Mouse (Mus musculus) ovary, postnatal 10 days (tissue): ENCODE data around the gene Mag.
"Not testable (repeated sequence)": the region's sequence is repeated elsewhere in the genome, so short reads cannot be mapped to it uniquely, and the experiment has no call there.

Experiments
- DNase-seq: peaks from one replicate; pipeline ENCODE4 v3.0.0; 2022; ENCODE audit warnings: low spot score

Mag gene

DNA sequence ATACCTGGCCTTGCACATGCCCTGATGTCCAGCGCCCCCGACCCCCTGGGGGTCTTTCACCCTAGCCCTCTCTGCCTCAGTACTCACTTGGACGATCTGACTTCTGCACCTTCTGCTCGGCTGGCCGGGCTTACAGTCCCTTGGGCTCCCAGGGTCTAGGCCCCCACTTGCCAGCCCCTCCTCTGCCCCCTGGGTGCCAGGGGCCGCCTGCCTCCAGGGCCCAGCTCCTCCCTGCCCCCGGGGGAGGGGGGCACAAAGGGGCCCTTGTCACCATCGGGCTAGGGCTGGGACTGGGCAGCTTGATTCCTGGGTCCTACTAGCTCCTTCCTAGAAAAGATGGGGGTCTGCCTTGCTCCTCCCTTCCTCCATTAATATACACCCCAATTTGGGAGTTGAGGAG, at the start of gene Mag:
Gene Mag, minus strand, starts transcription at position 142 of the 400 bp plus-strand sequence.
- no peak for DNase-seq

DNA sequence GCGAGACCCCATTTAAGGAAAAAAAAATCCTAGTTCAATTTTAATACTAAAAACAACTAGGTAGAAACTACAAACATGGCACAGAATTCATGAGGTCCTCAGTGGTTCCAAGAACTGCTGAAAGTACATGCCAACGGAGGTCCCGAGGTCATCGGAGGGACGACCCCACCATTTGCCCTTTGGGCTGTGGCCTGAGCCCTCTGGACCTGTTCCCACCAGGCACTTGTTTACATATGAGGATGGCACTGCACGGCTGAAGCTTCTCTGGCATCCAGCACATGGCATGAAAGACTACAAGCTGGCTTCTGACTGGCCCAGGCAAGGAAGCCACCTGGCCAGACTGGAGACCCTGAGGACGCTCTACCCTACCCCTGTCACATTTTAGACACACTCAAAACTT, 49.7 kb upstream of the Mag start:
- DNase-seq = no peak

DNA sequence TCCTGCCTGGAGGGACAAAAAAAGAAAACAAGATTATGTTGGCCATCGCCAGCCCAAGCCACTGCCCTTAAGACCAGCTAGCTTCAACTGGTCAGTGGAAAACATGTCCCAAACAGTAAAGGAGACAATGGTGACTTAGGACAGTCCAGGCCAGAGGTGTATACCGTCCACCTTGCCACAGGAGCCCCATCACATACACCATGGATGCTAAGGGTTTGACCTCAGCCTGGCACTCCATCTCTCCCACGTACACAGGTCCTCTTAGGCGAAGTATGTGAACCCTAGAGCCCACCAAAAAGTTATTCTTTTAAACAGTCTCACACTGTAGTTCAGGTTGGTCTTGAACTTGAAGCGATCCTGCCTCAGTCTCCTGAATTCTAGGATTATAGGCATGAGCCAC, 48.2 kb upstream of the Mag start:
- no peak for DNase-seq

DNA sequence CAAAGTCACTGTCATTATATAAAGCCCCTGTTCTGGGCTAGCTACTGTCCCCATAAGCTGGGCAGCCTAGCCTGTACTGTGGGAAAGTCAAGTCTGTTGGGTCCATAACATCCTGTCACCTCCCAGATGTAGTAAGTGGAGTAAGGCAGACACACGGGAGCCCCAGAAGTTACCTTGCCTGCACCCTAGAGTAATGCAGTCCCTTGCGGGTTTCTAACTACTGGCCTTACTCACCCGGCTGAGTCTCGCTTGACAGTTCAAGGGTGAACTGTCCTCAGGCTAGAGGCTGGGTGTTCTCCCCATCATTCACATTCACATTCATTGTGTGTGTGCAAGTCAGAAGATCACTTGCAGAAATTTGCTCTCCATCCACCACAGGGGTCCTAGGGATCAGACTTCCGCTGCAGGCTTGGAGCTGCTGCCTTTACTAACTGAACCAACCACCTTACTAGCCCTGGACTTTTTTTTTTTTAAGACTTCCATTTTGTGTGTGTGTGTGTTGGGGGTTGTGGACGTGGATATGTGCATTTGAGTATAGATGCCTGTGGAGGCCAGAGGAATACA, 45.2 kb upstream of the Mag start:
- no peak for DNase-seq

DNA sequence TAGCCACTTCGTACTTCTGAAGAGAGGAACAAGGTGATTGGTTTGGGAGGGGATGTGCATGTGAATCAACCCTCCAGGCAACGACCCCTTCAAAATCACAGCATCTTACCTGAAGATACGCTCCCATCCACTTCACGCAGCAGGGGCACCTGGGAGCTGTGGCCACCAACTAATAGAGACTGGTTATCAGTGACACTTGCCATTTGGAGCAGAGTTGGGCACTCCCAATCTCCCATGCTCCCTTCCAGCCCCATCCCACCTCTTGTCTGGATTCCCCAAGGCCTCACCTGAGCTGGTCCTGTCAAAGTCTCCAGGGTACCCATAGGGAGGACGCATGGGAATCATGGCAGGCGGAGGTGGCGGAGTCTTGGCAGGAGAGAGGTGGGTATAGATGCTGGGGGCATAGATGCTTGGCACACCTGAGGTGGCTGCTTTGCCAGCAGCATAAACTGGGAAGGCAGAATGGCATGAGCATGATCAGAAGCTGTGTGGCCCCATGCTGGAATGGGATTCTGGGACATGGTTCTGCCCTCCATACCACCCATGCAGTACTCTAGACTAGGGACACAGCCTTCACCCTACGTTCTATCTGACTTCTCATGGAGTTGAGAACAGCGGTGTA, 44.3 kb upstream of the Mag start:
- DNase-seq = no peak

DNA sequence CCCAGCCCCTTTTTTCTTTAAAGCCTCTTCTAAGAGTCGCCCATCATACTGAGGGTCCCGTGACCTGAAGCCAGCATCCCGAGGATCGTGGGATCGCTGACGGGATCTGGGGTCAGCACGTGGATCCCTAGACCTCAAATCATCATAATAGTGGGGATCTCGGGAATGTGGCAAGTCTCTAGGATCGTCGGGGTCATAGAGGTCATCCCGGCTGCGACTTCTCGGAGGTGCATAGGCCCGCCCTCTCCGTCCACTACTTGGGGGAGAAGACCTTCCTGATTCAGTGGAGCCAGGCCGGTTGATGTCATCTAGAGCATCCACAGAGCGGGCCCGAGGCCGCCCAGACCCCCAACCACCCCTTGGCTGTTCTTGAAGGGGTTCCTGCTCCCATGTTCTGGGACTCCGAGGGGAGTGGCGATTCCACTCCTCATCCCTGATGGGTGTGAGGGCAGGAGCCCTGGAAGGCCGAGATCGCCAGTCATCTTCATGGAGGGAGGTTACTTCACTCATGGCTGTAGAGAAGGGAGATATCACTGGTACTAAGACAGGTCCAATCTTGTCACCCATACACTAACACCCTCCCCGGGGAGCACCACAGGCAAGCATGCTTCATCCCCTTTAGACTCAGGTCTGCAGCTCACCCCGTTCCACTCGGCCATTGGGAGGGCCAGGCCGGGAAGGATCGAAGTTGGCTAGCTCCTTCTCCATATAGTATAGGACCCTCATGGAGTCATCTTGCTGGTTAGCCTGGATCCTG, 43.6 kb upstream of the Mag start:
- DNase-seq = no peak

DNA sequence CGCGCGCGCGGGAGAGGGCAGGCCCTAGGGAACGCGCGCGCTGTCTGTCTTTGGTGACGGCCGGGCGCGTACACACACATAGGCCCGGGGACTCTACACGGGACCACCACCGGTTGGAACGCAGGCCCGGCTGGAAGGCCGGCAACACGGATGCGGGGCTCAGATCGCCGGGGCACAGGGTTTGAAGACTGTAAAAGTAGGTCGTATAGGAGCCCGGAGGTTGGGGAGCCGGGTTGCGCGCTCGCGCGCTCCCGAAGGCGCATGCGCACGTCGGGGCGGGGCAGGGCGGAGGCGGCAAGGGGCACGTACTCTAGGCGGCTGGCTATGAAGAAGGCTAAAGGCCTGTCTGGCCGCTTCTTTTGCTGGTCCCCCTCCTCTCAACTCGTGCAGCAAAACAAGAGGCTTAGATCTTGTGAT, 42.7 kb upstream of the Mag start:
- DNase-seq = peak; percentile 94

DNA sequence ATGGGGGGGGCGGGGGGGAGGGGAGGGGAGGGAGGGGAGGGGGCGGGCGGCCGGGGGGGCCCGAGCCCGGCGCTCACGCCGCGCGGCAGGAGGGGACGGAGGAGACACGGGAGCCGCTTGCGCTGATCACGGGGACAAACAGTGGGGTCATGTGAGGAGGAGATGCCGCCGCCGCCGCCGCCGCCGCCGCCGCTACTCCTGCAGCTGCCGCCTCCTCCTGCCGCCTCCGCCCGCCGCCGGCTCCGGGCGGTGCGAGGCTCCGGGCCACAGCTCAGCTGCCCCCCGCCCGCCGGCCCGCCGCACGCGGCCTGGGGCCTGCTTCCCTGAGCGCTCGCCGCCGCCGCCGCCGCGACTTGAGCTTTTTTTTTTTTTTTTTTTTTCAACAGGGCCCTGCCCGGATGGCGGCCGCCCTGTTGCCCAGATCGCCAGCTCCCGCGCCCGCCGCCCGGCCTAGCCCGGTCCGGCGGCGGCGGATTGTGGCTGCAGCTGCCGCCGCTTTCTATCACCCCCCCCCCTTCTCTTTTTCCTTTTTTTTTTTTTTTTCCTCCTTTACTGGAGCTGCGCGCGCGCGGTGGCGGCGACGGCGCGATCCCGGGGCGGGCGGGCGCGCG, 42.2 kb upstream of the Mag start, which contains the start of gene Usf2:
Gene Usf2, minus strand, starts transcription at position 48 of the 611 bp plus-strand sequence.
- no peak for DNase-seq

DNA sequence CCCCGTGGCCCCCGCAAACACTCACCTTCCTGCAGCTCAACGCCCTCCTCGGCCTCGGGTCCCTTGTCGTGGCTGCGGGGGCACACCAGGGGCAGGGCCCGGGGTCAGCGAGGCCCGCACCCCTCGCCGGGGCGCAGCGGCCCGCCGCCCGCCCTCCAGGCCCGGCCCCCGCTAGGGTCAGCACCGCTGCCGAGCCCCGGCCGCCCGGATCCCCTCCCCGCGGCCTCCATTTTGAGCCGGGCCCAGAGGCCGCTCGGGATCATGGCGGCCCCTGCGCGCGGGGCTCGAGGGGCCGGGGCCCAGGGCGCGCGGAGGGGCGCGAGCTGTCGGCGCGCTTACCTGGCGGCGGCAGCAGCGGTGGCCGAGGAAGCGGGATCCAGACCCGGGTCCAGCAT, 41.7 kb upstream of the Mag start:
- DNase-seq = no peak

DNA sequence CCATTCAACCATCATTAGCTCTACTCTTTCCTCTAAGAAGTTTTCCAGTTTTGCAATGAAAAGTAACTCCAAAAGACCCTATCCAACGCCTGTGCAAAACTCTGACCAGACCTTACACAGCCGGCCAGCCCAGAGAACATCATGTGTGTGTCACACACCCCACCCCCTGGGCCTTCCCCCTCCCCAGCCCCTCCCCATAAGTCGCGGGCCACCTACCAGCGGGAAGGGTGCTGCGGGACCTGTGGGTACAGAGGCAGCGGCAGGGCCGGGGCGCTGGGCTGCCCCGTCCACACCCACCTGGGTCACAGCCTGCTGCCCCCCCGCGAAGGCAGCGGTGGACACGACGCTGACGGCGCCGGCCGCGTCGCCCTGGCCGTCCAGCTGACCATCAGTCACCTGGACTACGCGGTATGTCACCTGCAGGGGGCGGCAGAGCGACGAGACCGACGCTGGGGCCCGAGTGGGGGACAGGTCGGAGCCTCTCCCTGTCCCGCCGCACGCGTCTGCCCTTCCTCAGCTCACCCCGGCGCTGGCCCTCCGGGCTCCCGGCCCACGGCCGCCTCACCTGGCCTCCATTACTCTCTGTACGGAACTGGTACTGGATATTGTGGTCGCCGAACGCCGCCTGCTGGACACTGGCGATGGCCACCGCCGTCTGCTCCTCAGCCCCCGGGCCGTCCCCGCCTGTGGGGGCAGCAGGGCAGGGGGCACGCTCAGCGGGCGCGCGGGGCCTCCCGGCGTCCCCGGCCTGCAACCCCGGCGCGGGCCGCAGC, 41.1 kb upstream of the Mag start:
- peak; percentile 82 for DNase-seq

DNA sequence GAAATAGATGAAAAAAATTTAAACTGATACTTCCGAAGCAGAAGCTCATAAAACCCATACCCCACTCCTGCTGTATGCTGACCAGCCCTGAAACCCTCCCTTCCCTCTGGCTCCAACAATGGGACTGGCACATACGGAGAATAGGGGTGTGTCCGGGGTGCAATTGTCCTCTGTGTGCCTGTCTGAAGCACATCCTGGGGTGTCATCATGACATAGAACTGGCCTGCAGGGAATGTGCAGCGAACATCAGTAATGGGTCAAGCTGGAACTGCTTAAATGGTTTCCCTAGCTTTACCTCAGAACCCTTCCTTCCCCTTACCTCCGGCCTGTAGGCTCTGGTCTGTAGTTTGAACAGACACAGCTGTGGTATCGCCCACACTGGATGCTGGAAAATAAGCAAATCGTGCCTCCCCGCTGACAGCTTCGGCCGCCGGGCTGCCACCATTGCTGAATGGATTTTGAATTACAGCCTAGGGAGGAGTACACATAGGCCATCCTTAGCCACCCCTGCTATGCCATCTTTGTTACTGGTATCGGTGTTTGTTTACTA, 40.4 kb upstream of the Mag start:
- no peak for DNase-seq

DNA sequence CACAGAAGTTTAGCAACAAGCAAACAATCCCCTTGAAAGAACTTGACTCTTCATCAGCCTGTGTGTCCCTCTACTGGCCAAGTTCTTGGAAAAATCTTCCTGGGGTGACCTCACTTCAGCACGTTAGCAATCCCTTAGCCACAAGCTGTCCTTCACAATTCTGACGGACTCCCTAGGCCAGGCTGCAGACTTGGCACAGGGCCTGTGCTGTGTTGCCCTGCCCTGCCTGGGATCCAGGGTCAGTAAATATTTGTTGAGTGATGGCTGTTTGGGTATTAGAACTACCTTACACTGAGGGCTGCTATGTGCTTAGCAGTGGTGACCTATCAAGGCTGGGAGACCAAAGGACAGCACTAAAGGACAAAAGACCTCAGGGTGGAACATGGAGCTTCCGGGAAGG, 39.4 kb upstream of the Mag start:
- DNase-seq = no peak

DNA sequence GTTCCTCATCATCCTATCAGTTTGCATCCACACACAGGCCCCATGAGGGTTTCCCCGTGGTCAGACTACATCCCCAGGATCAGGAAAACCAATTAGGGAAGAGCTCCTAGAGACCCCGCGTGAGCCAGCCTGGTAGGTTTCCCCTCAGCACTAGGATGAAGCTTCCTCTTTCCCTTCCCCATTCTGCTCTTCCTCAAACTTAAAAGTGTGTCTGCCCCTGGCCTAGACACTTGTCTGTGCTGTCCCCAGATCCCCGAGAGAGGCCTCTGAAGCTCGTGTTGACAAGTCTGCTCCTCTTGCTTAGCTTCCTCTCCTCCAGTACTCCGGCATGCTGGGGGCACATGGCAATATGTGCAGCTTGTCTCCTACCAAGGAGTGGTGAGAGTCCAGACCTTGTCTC, 38.8 kb upstream of the Mag start:
- no peak for DNase-seq

DNA sequence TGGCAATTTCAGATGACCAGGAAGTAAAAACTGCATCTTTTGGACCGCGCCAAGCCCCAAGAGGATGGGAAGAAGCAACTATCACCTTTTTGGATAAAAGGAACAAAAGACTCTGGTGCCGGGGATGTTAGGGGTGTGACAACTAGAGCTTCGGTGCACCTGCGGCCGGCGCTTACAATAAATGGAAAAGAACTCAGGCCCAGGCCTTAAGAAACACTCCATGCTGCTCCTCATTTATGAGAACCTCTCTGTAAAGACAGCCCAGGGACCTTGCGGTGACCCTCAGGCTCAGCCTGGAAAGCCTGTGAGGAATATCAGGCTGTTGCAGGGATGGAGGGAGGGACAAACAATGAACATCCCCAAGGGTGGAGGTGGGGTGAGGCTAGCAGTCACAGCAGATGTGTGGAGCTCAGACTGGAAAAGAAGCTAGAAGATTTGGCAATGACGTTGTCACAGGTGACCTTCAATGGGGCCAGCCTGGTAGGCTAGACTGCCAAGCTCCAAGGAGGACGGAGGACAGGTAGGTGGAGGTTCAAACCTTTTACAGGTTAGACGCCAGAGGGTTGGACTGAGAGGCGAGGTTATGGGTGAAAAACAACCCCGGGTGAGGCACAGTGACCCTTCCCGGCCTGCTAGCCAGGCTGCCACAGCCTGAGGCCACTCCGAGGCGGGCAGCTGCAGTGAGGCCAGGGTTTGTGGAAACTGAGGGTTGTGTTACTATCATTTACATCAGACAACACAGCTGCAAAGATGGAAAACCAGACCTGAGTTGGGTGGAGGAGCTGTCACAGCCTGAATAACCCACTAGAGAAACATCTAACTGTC, 38.0 kb upstream of the Mag start:
- DNase-seq = no peak

DNA sequence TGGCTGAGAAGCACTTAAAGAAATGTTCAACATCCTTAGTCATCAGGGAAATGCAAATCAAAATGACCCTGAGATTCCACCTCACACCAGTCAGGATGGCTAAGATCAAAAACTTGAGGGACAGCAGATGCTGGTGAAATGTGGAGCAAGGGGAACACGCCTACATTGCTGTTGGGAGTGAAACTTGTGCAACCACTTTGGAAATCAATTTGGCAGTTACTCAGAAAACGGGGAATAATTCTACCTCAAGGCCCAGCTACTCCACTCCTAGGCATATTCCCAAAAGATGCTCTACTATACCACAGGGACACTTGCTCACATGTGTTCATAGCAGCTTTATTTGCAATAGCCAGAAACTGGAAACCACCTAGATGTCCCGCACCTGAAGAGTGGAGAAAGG, 35.2 kb upstream of the Mag start:
- not testable (repeated sequence) for DNase-seq

DNA sequence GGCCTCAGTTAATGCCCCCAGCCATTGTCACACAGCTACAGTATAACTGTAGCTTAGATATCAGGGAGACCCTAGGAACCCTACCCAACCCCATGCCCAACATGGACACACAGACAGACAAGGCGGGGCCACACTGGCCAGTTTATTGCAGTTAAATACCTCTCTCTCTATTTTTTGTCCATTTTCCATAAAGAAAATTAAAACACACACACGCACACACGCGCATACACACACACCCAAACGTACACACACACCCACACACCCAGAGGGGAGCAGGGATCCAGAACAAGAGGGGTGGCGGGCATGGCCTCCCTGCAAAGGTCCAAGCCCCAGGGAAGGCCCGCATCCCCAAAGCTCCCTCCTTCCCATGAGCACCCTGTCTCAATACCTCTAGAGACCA, 31.2 kb upstream of the Mag start:
- no peak for DNase-seq

DNA sequence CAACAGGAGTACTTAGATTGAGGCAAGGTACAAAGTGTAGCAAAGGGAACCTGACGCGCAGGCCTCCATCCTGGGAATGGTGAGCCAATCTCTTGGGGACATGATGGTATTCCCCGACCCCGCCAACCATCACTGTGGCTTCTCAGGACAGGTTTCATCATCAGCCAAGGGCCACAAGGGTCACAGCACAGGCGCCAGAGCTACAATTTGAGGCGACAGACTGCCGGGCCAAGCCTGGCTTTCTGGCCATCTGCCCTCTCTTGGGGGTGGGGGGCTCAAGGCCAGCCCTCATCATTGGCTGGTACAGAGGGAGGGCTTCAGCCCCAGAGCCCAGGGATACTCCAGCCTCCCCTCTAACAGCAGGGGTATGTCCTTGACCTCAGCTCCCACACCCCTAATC, 30.8 kb upstream of the Mag start:
- not testable (repeated sequence) for DNase-seq

DNA sequence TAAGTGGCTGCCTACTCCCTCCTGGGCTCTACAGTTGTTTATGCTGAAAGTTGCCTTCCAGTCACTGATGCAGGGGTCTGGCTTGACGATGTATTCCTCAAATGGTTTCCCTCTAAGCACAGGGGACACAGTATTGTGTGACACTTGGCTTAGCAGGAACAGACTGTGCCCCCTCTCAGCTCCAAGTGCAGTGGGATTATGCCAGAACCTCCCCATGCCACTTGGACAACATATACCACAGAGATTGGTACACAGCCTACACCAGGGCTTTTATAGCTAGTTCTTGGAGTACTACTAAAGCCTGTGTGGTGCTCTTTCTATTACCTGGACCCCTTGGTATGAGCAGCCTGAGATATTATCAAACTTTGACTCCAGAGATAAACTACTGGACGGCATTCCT, 30.0 kb upstream of the Mag start:
- not testable (repeated sequence) for DNase-seq

DNA sequence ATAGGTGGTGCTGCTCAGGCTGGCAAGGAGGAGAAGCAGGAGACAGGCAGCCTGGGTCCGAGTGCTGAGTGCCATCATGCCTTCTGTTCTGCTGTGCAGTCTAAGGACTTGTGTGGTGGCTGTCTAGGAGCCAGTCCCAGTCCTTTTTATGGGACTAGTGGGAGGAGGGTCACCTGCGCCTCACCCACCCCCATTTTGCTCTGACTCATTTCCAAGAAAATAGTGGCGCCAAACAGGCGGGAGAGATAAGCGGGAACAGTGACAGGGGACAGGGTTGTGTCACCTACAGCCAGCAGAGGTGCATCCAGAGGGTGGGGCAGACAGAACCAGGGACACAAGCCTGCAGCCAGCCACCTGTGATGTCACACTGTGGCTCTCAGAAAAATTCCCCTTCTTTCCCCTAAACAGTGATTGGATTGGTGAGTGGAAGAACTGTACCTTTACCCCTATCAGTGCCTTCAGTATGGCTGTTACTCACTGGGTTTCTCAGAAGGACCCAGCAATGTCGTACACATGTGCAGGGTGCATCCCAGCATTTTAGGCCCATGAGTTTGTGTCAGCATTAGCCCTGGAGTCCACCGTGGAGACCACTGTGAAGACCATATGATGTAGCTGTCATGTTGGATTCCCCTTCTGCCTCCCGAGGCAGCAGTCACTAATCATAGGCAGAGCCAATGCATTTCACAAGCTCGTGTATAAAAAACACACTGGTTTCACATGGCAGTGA, 29.4 kb upstream of the Mag start, which contains the start of gene Hamp:
Gene Hamp, minus strand, starts transcription at position 124 of the 727 bp plus-strand sequence.
- DNase-seq = no peak

DNA sequence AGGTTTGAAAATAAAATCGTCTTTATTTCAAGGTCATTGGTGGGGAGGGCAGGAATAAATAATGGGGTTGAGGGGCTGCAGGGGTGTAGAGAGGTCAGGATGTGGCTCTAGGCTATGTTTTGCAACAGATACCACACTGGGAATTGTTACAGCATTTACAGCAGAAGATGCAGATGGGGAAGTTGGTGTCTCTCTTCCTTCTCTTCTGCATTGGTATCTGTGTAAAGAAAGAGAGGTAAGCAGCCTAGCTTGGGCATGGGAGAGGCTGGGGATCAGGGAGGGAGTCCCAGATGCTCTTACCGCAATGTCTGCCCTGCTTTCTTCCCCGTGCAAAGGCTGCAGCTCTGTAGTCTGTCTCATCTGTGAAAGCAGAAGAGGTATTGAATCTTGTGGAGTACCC, 27.7 kb upstream of the Mag start:
- not testable (repeated sequence) for DNase-seq
